Mouse (Mus musculus) B cell, adult 62 days (primary cell): ENCODE data around the gene Gm8265. TPM values are rescaled to one million over a fixed set of nuclear protein-coding genes. Genes with fewer than 3 reads are reported as not detected.

Source experiments
- total RNA-seq: library from RNA; stranded (reverse); gene quantifications from 4 replicates; pipeline ENCODE4 v1.2.4, GENCODE M21; 2023

Gene Gm8265
- not detected in 4 replicates for total RNA-seq

DNA sequence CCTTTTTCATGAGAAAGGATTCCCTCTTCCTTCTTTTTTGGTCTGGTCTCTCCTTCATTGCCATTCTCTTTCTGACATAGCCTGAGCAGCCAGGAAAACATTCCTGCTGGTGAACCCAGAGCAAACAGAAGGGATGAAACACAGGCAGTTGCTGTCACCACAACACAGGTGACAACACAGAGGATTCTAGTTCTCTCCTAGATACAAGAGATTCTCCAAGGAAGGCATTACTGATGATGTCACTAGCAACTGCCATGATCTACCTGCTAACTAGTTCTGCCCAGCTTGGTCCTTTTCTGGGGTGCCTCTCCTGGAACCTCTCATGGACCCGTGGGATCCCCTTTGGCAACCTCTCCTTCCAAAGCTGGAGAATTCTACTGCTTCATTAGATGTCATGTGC lies at the start of gene Gm8265:
Gene Gm8265 (minus strand): TSS at position 101 of the 400 bp plus-strand sequence.

Other genes with a start within 250 kb of the Gm8265 start
- gene Gm3500, start 244.0 kb downstream of the Gm8265 start, total RNA-seq: not detected in 4 replicates
- gene Gm3194, start 177.6 kb downstream of the Gm8265 start, total RNA-seq: not detected in 4 replicates
- gene Gm8246, start 155.2 kb downstream of the Gm8265 start, total RNA-seq: not detected in 4 replicates
- not detected in 4 replicates for gene Gm3187, start 148.8 kb downstream of the Gm8265 start, total RNA-seq
- gene Gm3488, start 131.4 kb downstream of the Gm8265 start, total RNA-seq: not detected in 4 replicates
- not detected in 4 replicates for gene Gm3532, start 94.5 kb downstream of the Gm8265 start, total RNA-seq
- gene Gm9603, start 54.4 kb upstream of the Gm8265 start, total RNA-seq: not detected in 4 replicates
- not detected in 4 replicates for gene Gm3373, start 108.5 kb upstream of the Gm8265 start, total RNA-seq
- not detected in 4 replicates for gene Gm3383, start 175.0 kb upstream of the Gm8265 start, total RNA-seq
- gene Gm3424, start 197.3 kb upstream of the Gm8265 start, total RNA-seq: not detected in 4 replicates
- not detected in 4 replicates for gene Gm8237, start 247.4 kb upstream of the Gm8265 start, total RNA-seq